Mouse (Mus musculus) heart, postnatal 25 days (tissue): Measurements from ENCODE around the gene Taf13. TPM values are rescaled to one million over a fixed set of nuclear protein-coding genes. Genes with fewer than 3 reads are reported as not detected.
A peak's percentile ranks its signal among the peaks of the same experiment; 100 is the strongest.
"Not testable (repeated sequence)": the region's sequence is repeated elsewhere in the genome, so short reads cannot be mapped to it uniquely, and the experiment has no call there.

Source experiments
- DNase-seq: peaks from one replicate; pipeline ENCODE4 v3.0.0; 2022; ENCODE audit warnings: low spot score
- intact Hi-C: fragments of 180-260 bp; cut with DNase I; formaldehyde crosslinking; loops from one replicate; pipeline ENCODE4 v1.15.1; 2025
- total RNA-seq, 2 experiments: library from RNA; stranded (reverse); gene quantifications; 2 replicates each; pipeline ENCODE4 v1.2.3; 2021

The Taf13 gene
- total RNA-seq: 10 to 100 TPM; 16.4 to 17.0 TPM

DNA sequence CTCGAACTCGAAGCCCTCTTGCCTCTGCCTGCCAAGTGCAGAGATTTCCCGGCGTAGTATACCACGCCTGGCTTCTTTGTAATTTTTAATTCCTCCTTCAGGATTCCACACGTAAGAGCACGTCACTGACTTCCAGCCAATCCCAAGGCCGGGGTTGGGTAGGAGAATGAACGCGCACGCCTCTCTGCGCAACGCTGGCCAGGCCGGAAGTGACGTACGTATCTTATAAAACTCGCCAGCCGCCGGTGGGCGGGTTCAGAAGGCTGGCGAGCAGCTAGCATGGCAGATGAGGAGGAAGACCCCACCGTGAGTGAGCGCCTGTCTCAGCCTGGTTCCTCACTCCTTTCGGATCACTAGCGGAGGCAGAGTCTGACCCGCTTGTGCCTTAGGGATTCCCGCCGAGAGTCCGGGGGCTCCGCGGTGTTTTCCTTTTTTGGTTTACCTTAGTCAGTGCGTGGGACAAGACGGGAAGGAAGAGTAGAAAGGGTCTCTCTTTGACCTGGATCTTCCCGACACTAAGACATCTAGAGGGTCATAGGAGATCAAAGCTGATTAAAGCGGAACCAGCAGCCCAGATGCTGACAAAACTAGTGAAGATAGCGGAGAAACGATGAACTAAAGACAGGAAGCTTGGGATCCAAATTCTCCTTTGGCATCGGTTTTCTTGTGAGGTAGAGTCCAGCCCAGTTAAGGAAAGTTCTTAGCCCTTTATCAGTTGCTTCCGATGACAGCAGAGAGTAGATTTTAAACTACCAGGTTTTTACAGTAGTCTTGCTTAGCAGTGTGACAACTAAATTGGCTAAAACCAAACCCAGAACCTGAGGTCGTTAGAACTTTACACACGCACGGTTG lies at the start of gene Taf13:
Gene Taf13 (plus strand): TSS at position 256 of the 852 bp plus-strand sequence.
- DNase-seq: peak; percentile 95
- intact Hi-C loops: loop anchor here (2.0 kb wide), 1 partner anchor 19 kb away; the partner anchor contains the start of gene Wdr47

- no peak for DNase-seq
- intact Hi-C loops: no loop called here
Observed at GRCm38 (mm10) chr3:108523415-108523814, 48.1 kb upstream of the Taf13 start.

DNA sequence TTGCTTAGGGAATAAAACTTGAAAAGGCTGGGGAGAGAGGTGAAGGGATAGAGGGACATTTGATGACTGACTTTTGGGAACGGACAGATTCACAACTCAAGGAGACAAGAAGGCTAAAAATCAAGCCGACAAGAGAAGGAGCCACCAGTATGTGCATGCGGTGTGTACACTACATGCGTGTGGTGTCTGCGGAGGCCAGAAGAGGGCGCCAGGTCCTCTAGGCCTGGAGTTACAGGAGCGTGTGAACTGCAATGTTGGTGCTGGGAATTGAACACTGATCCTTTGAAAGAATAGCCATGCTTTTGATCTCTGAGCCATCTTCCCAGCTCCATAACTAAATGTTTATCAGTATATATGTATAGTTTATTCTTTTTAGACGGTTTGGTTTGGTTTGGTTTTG lies 43.0 kb upstream of the Taf13 start:
- intact Hi-C loops: no loop called here
- no peak for DNase-seq

GRCm38 (mm10) chr3:108533114-108533885 lies 38.2 kb upstream of the Taf13 start:
- intact Hi-C loops: no loop called here
- DNase-seq: no peak

DNA sequence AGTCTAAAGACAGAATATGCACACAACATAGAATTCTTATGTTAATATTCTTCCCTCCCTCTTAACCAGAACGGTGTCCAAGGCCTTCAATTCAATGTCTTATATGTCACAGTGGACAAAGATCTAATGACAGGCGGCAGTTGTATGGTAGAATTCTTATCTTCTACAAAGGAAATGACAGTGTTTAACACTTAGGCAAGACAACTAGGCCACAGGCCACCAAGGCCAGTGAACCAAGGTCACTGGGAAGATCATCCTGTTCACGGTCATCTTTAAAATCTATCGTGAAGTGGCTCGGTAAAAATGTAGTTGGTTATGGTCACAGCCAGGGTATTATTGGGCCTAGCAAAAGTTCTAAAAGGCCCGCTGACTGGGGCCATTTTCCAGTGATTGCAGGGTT lies 37.5 kb upstream of the Taf13 start, which contains the start of gene 1700013F07Rik:
Gene 1700013F07Rik (plus strand): TSS at position 200 of the 400 bp plus-strand sequence.
- intact Hi-C loops: no loop called here
- no peak for DNase-seq

- DNase-seq: no peak
- intact Hi-C loops: no loop called here
Observed at GRCm38 (mm10) chr3:108535896-108536516, 35.5 kb upstream of the Taf13 start.

DNA sequence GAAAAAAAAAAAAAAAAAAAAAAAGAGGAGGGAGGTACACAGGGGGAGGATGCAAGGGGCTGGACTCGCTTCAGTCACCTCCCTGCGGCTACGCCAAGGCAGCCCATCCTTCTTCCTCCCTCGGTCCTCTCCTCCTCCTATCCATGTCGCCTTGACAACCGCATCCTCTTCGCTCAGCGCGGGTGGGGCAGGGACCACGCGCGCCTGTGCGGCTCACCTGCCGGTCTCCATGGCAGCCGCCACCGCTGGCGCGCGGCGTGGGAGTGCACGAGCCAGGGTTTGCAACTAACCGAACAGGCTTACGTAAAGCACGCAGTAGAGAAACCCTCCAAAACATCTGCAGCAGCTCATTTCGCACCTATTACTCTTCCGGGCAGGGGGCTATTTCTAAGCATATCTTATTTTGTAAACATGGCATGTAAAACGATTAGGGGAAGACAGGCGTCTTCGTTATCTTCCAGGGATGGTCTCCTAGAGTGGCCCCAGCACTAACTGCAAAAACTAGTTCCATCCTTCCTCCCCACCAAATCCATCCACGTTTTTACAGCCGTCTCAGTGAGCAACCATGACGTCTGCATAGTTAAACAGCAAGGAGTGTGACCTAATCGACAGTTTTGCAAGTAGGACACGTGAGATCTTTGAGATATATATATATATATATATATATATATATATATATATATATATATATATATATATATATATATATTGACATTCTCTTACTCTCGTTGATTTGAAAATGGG lies 34.8 kb upstream of the Taf13 start, which contains the start of gene 5330417C22Rik:
Gene 5330417C22Rik (minus strand): TSS at position 20 of the 744 bp plus-strand sequence.
- no peak for DNase-seq

GRCm38 (mm10) chr3:108537303-108537702 lies 34.2 kb upstream of the Taf13 start:
- peak; percentile 66 for DNase-seq
- intact Hi-C loops: no loop called here

More for the DNA sequence above, 34.8 kb upstream of the Taf13 start, which contains the start of gene 5330417C22Rik:
- intact Hi-C loops: no loop called here

DNA sequence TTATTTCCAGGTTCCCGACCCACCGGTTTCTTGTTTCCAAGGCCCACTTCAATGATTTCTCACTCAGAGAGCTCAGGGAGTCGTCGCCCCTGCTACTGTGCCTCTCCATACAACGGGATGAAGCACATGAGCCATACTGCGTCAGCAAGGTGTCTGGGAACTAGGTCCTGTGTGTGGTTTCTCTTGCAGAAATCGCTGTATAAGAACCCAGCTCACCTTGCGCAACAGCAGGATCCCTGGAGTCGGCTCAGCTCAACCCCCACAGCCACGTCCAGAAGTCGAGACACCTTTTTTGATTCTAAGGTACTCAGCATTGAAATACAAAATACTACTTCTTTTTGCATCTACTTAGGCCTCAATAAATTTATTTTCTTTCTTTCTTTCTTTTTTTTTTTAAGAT lies 29.2 kb upstream of the Taf13 start:
- intact Hi-C loops: no loop called here
- no peak for DNase-seq

- no peak for DNase-seq
- intact Hi-C loops: no loop called here
Observed at GRCm38 (mm10) chr3:108554111-108554561, 17.4 kb upstream of the Taf13 start.

- intact Hi-C loops: no loop called here
- DNase-seq: peak; percentile 85
Observed at GRCm38 (mm10) chr3:108554587-108555312, 16.7 kb upstream of the Taf13 start.

GRCm38 (mm10) chr3:108557888-108558287 lies 13.6 kb upstream of the Taf13 start:
- no peak for DNase-seq
- intact Hi-C loops: no loop called here

- peak; percentile 95 for DNase-seq
- intact Hi-C loops: loop anchor here (2.0 to 10.0 kb wide), 3 partner anchors 93 to 357 kb away; partner anchors contain the start of gene Cyb561d1
Observed at GRCm38 (mm10) chr3:108562133-108562730, 9.3 kb upstream of the Taf13 start, which contains the start of gene Tmem167b. TSS of gene Tmem167b (minus strand) at chr3:108562466.

- DNase-seq: no peak
- intact Hi-C loops: loop anchor here (2.0 to 10.0 kb wide), 3 partner anchors 92 to 358 kb away; partner anchors contain the start of gene Cyb561d1
Observed at GRCm38 (mm10) chr3:108562777-108563271, 8.7 kb upstream of the Taf13 start.

DNA sequence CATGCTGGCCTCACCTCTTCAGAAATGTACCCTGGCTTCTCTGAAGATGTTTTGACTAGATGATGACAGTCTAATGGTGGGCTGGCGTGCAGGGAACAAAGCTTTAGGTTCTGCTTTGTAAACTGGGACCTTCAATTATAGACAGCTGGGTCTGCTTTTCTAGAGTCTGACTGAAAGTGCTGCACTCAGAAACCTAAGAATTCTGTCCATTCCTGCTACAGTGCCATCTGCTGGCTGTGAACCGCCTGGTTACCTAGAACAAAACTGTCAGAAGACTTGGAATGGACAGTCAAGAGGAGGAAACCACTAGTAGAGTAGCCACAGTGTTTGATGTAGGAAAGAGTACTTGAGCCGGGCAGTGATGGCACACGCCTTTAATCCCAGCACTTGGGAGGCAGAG lies 8.2 kb upstream of the Taf13 start:
- intact Hi-C loops: loop anchor here (2.0 to 10.0 kb wide), 3 partner anchors 91 to 359 kb away; partner anchors contain the start of gene Cyb561d1
- DNase-seq: peak; percentile 55

- no peak for DNase-seq
- intact Hi-C loops: loop anchor here (10.0 kb wide), 1 partner anchor 363 kb away; the partner anchor contains the start of gene Cyb561d1
Observed at GRCm38 (mm10) chr3:108567990-108568877, 3.3 kb upstream of the Taf13 start.

DNA sequence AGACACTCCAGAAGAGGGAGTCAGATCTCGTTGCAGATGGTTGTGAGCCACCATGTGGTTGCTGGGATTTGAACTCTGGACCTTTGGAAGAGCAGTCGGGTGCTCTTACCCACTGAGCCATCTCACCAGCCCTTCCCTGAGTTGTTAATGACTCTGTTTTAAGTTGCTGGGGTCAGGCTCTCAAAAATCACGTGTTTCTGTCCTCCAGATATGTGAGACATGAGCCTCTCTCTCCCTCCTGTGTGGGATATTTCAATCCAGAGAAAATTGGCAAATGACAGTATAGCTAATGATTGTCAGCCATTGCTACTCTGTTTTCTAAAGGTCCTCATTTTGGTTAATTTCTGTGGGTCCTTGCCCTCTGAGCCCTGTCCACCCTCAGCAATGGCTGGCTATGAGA lies 1.9 kb upstream of the Taf13 start:
- intact Hi-C loops: loop anchor here (10.0 kb wide), 1 partner anchor 365 kb away; the partner anchor contains the start of gene Cyb561d1
- not testable (repeated sequence) for DNase-seq
